Mouse (Mus musculus) MEL (cell line): ENCODE measurements at regions not wholly inside any gene's neighbourhood (a gene's known extent, or its start where the extent isn't known, plus 50 kb on each side); places are given as distances from the start of the nearest gene placed in this dataset.

Experiments used
- DNase-seq: peaks from one replicate; pipeline ENCODE4 v3.0.0; 2011; ENCODE audit warnings: low read depth, low spot score
- H3K27ac ChIP-seq: 2 replicates; pipeline ENCODE4 v1.5.1; 2012; ENCODE audit warnings: low read depth, mild to moderate bottlenecking, control low read depth, low read length, moderate library complexity; ENCODE audit not compliant: control insufficient read depth
- H3K27me3 ChIP-seq, 2 experiments: fragments of 150-350 bp in 1 of 2; sonication (generic) in 1 of 2; 2 replicates each; pipeline ENCODE4 v1.6.1; 2012; ENCODE audit warnings: low read length in 2 of 2, mild to moderate bottlenecking in 2 of 2, improper control_type of control experiment in 1 of 2, moderate library complexity in 1 of 2; ENCODE audit not compliant: insufficient read depth in 2 of 2, control insufficient read depth in 1 of 2
- H3K36me3 ChIP-seq, 2 experiments: 2 replicates each; pipeline ENCODE4 v1.6.1; 2012 to 2014; ENCODE audit warnings: low read length in 2 of 2, improper control_type of control experiment in 1 of 2, inconsistent platforms in 1 of 2, mild to moderate bottlenecking in 1 of 2; ENCODE audit not compliant: insufficient read depth in 2 of 2, control insufficient read depth in 1 of 2
- H3K4me1 ChIP-seq, 2 experiments: fragments of 150-350 bp in 1 of 2; sonication (generic) in 1 of 2; 2 replicates each; pipeline ENCODE4 v1.6.1; 2012; ENCODE audit warnings: low read length in 2 of 2, improper control_type of control experiment in 1 of 2, mild to moderate bottlenecking in 1 of 2; ENCODE audit not compliant: insufficient read depth in 2 of 2, control insufficient read depth in 1 of 2
- H3K4me3 ChIP-seq, 2 experiments: fragments of 150-350 bp in 1 of 2; sonication (generic) in 1 of 2; 2 replicates each; pipeline ENCODE4 v1.5.1; 2012; ENCODE audit warnings: low read depth in 2 of 2, low read length in 2 of 2, mild to moderate bottlenecking in 2 of 2, moderate library complexity in 2 of 2, control low read depth in 1 of 2, improper control_type of control experiment in 1 of 2; ENCODE audit not compliant: control insufficient read depth in 1 of 2, insufficient read depth in 1 of 2
- H3K79me2 ChIP-seq: 2 replicates; pipeline ENCODE4 v1.6.1; 2012; ENCODE audit warnings: mild to moderate bottlenecking, low read length, moderate library complexity; ENCODE audit not compliant: control insufficient read depth, poor library complexity, insufficient read depth
- H3K9ac ChIP-seq: 2 replicates; pipeline ENCODE4 v1.6.1; 2012; ENCODE audit warnings: low read depth, mild to moderate bottlenecking, control low read depth, low read length, moderate library complexity; ENCODE audit not compliant: control insufficient read depth, poor library complexity, severe bottlenecking
- H3K9me3 ChIP-seq: fragments of 150-350 bp; sonication (generic); replicated peaks from 2 replicates; pipeline ENCODE4 v1.6.1; 2012; ENCODE audit warnings: mild to moderate bottlenecking, low read length, improper control_type of control experiment, moderate library complexity; ENCODE audit not compliant: insufficient read depth
- BHLHE40 ChIP-seq: IDR thresholded peaks from 2 replicates; pipeline ENCODE4 v1.6.1; 2012; ENCODE audit warnings: low read depth, mild to moderate bottlenecking, inconsistent platforms, low read length, improper control_type of control experiment, borderline replicate concordance
- CHD1 ChIP-seq: IDR thresholded peaks from 2 replicates; pipeline ENCODE4 v1.6.1; 2012; ENCODE audit warnings: low read depth, mild to moderate bottlenecking, inconsistent platforms, low read length, improper control_type of control experiment
- CTCF ChIP-seq, 3 experiments: IDR thresholded peaks in 2 of 3; conservative IDR thresholded peaks in 1 of 3; 2 replicates each; pipeline ENCODE4 v1.5.1; 2011 to 2012; ENCODE audit warnings: low read length in 3 of 3, low read depth in 2 of 3, mild to moderate bottlenecking in 2 of 3, improper control_type of control experiment in 1 of 3, inconsistent platforms in 1 of 3, mixed read lengths in 1 of 3, moderate library complexity in 1 of 3; ENCODE audit not compliant: control insufficient read depth in 1 of 3, insufficient read depth in 1 of 3, poor library complexity in 1 of 3, severe bottlenecking in 1 of 3
- E2F4 ChIP-seq: IDR thresholded peaks from 2 replicates; pipeline ENCODE4 v1.6.1; 2011; ENCODE audit warnings: low read depth, low read length, improper control_type of control experiment, borderline replicate concordance
- GABPA ChIP-seq: IDR thresholded peaks from 2 replicates; pipeline ENCODE4 v1.6.1; 2012; ENCODE audit warnings: low read depth, mild to moderate bottlenecking, inconsistent platforms, low read length, improper control_type of control experiment, moderate library complexity
- GATA1 ChIP-seq: IDR thresholded peaks from 2 replicates; pipeline ENCODE4 v1.6.1; 2011; ENCODE audit warnings: low read depth, low read length, improper control_type of control experiment
- JUND ChIP-seq: IDR thresholded peaks from 2 replicates; pipeline ENCODE4 v1.6.1; 2011; ENCODE audit warnings: low read depth, mild to moderate bottlenecking, improper control_type of control experiment, low read length
- KAT2A ChIP-seq: conservative IDR thresholded peaks from 2 replicates; pipeline ENCODE4 v1.6.1; 2012; ENCODE audit warnings: low read depth, low read length, improper control_type of control experiment, inconsistent platforms
- MAX ChIP-seq: IDR thresholded peaks from 2 replicates; pipeline ENCODE4 v1.6.1; 2011; ENCODE audit warnings: low read length, improper control_type of control experiment
- MAZ ChIP-seq: IDR thresholded peaks from 2 replicates; pipeline ENCODE4 v1.6.1; 2012; ENCODE audit warnings: low read depth, mild to moderate bottlenecking, inconsistent platforms, low read length, improper control_type of control experiment
- MEF2A ChIP-seq: IDR thresholded peaks from 2 replicates; pipeline ENCODE4 v1.6.1; 2014; ENCODE audit warnings: low read depth, mild to moderate bottlenecking, inconsistent platforms, low read length, improper control_type of control experiment; ENCODE audit not compliant: poor library complexity, insufficient replicate concordance, severe bottlenecking; ENCODE audit errors: extremely low read depth
- MXI1 ChIP-seq: IDR thresholded peaks from 2 replicates; pipeline ENCODE4 v1.6.1; 2011; ENCODE audit warnings: mild to moderate bottlenecking, low read depth, low read length, improper control_type of control experiment
- MYB ChIP-seq: IDR thresholded peaks from 2 replicates; pipeline ENCODE4 v1.6.1; 2011; ENCODE audit warnings: mild to moderate bottlenecking, low read depth, low read length, improper control_type of control experiment
- MYC ChIP-seq: IDR thresholded peaks from 2 replicates; pipeline ENCODE4 v1.6.1; 2011; ENCODE audit warnings: low read depth, mild to moderate bottlenecking, low read length, improper control_type of control experiment, moderate library complexity
- NELFE ChIP-seq: IDR thresholded peaks from 2 replicates; pipeline ENCODE4 v1.6.1; 2011; ENCODE audit warnings: low read depth, low read length, improper control_type of control experiment
- NRF1 ChIP-seq: IDR thresholded peaks from 2 replicates; pipeline ENCODE4 v1.6.1; 2014; ENCODE audit warnings: low read depth, mild to moderate bottlenecking, inconsistent platforms, low read length, improper control_type of control experiment, moderate library complexity; ENCODE audit not compliant: poor library complexity, insufficient read depth, severe bottlenecking
- POLR2A ChIP-seq, 2 experiments: IDR thresholded peaks; 2 replicates each; pipeline ENCODE4 v1.6.1; 2011 to 2012; ENCODE audit warnings: low read length in 2 of 2, mild to moderate bottlenecking in 2 of 2, control low read depth in 1 of 2, improper control_type of control experiment in 1 of 2, low read depth in 1 of 2, moderate library complexity in 1 of 2; ENCODE audit not compliant: control insufficient read depth in 1 of 2, insufficient read depth in 1 of 2, poor library complexity in 1 of 2
- POLR2AphosphoS2 ChIP-seq: IDR thresholded peaks from 2 replicates; pipeline ENCODE4 v1.6.1; 2011; ENCODE audit warnings: low read length, improper control_type of control experiment
- RAD21 ChIP-seq: IDR thresholded peaks from 2 replicates; pipeline ENCODE4 v1.6.1; 2011; ENCODE audit warnings: mild to moderate bottlenecking, low read depth, low read length, improper control_type of control experiment
- SMC3 ChIP-seq: IDR thresholded peaks from 2 replicates; pipeline ENCODE4 v1.6.1; 2011; ENCODE audit warnings: low read depth, low read length, improper control_type of control experiment
- TBP ChIP-seq: IDR thresholded peaks from 2 replicates; pipeline ENCODE4 v1.8.0; 2011; ENCODE audit warnings: low read depth, low read length, improper control_type of control experiment
- UBTF ChIP-seq: IDR thresholded peaks from 2 replicates; pipeline ENCODE4 v1.6.1; 2012; ENCODE audit warnings: low read depth, mild to moderate bottlenecking, inconsistent platforms, low read length, improper control_type of control experiment, moderate library complexity, borderline replicate concordance; ENCODE audit not compliant: insufficient read depth
- USF1 ChIP-seq: IDR thresholded peaks from 2 replicates; pipeline ENCODE4 v1.6.1; 2014; ENCODE audit warnings: low read depth, mild to moderate bottlenecking, inconsistent platforms, low read length, improper control_type of control experiment, moderate library complexity
- USF2 ChIP-seq, 2 experiments: IDR thresholded peaks; 2 replicates each; pipeline ENCODE4 v1.6.1; 2011 to 2012; ENCODE audit warnings: improper control_type of control experiment in 2 of 2, low read length in 2 of 2, borderline replicate concordance in 1 of 2, inconsistent platforms in 1 of 2, low read depth in 1 of 2, mild to moderate bottlenecking in 1 of 2; ENCODE audit not compliant: insufficient read depth in 1 of 2
- ZC3H11A ChIP-seq: IDR thresholded peaks from 2 replicates; pipeline ENCODE4 v1.6.1; 2012; ENCODE audit warnings: low read depth, mild to moderate bottlenecking, inconsistent platforms, low read length, improper control_type of control experiment
- ZKSCAN1 ChIP-seq: IDR thresholded peaks from 2 replicates; pipeline ENCODE4 v1.6.1; 2012; ENCODE audit warnings: low read depth, mild to moderate bottlenecking, inconsistent platforms, low read length, improper control_type of control experiment, moderate library complexity
- ZNF384 ChIP-seq: IDR thresholded peaks from 2 replicates; pipeline ENCODE4 v1.6.1; 2012; ENCODE audit warnings: low read depth, mild to moderate bottlenecking, inconsistent platforms, low read length, improper control_type of control experiment

DNA sequence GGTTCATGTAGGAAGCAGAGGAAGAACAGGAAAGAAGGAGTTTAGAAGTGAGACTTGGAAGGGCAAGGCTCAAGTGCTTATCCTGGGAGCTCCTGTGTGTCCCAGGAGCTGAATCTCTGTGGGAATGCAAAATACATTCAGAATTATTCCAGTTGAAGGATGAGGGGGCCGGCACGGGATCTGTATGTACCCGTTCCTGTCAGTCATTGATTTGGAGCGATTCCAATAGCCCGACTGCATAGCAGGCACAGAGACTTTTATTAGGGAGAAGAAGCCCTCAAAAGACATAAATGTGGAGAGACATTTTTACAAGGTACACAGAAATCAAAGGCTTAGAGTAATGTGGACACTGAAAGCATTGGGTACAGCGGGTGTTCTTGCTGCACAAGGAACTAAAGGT lies 181.8 kb upstream of the Pcsk2 start:
- no peaks in the 10 kb centered on the region for H3K79me2 ChIP-seq
- no peak for DNase-seq
- no peaks in the 10 kb centered on the region for H3K4me1 ChIP-seq
- no peaks in the 10 kb centered on the region for H3K27me3 ChIP-seq
- H3K36me3 ChIP-seq, result no peaks in the 10 kb centered on the region
- no peaks in the 10 kb centered on the region for H3K9me3 ChIP-seq
- no peak overlapping the region for H3K9ac ChIP-seq
- H3K27ac ChIP-seq, result no peak overlapping the region
- no peak overlapping the region for H3K4me3 ChIP-seq
- TF ChIP-seq GABPA (no peak), POLR2A (IDR thresholded peaks at IDR 0.05; ENCODE audit: control insufficient read depth in 1 of 2, insufficient read depth in 1 of 2, low read depth in 1 of 2, low read length in 2 of 2, poor library complexity in 1 of 2) (no peak), TBP (no peak), MYC (no peak), JUND (no peak), CTCF (IDR thresholded peaks at IDR 0.05 in 2 of 3, conservative IDR thresholded peaks at IDR 0.05 in 1 of 3; ENCODE audit: control insufficient read depth in 1 of 3, insufficient read depth in 1 of 3, low read depth in 2 of 3, low read length in 3 of 3, poor library complexity in 1 of 3, severe bottlenecking in 1 of 3) (no peak), ZNF384 (no peak), UBTF (no peak), ZKSCAN1 (no peak), NRF1 (no peak), MAZ (no peak), GATA1 (no peak), RAD21 (no peak), USF2 (IDR thresholded peaks at IDR 0.05; ENCODE audit: borderline replicate concordance in 1 of 2, insufficient read depth in 1 of 2, low read depth in 1 of 2, low read length in 2 of 2) (no peak)

DNA sequence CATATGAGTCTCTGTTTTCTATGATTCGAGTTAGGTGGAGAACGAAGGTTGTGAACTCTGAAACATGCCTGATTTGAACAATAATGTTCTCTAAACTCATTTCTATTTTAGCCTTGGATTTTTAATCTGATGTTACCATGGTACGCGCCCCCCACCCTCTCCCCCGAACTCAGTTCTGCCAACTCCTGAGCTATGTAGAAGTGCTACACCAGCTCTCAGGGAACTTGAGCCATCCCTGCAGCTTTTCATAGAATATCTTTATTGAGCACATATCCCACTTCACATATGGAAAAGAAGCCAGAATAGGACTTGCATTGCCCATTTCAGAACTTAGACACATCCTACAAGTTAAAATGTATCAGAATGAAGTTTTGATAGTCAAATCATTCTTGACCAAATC lies 180.0 kb upstream of the Pcsk2 start:
- H3K4me3 ChIP-seq, result no peak overlapping the region
- no peaks in the 10 kb centered on the region for H3K27me3 ChIP-seq
- no peaks in the 10 kb centered on the region for H3K36me3 ChIP-seq
- no peaks in the 10 kb centered on the region for H3K79me2 ChIP-seq
- no peak for DNase-seq
- no peaks in the 10 kb centered on the region for H3K9me3 ChIP-seq
- TF ChIP-seq MAX (no peak), CHD1 (no peak), USF2 (IDR thresholded peaks at IDR 0.05; ENCODE audit: borderline replicate concordance in 1 of 2, insufficient read depth in 1 of 2, low read depth in 1 of 2, low read length in 2 of 2) (no peak), USF1 (no peak), NELFE (no peak), NRF1 (no peak), MYC (no peak), MYB (no peak), BHLHE40 (no peak), POLR2AphosphoS2 (no peak), ZC3H11A (no peak), CTCF (IDR thresholded peaks at IDR 0.05 in 2 of 3, conservative IDR thresholded peaks at IDR 0.05 in 1 of 3; ENCODE audit: control insufficient read depth in 1 of 3, insufficient read depth in 1 of 3, low read depth in 2 of 3, low read length in 3 of 3, poor library complexity in 1 of 3, severe bottlenecking in 1 of 3) (no peak), E2F4 (no peak), SMC3 (no peak), KAT2A (no peak), MEF2A (no peak), MXI1 (no peak)
- H3K9ac ChIP-seq, result no peak overlapping the region
- H3K4me1 ChIP-seq, result no peaks in the 10 kb centered on the region
- no peak overlapping the region for H3K27ac ChIP-seq
